Mouse (Mus musculus) liver, embryonic 14.5 days (tissue): Measurements from ENCODE around the gene Rab3il1. TPM values are rescaled to one million over a fixed set of nuclear protein-coding genes. Genes with fewer than 3 reads are reported as not detected.

ENCODE experiments used
- ATAC-seq: fragments of 200-750 bp; cut with Nextera tagmentation; 2 replicates; pipeline ENCODE4 v1.8.0; 2017; ENCODE audit warnings: moderate number of reproducible peaks, mild to moderate bottlenecking, moderate library complexity; ENCODE audit not compliant: insufficient read depth
- DNase-seq, 3 experiments: peaks; one replicate each; pipeline ENCODE4 v3.0.0-alpha.2; 2012 to 2013; ENCODE audit warnings: low read depth in 3 of 3, low spot score in 3 of 3
- H3K27ac ChIP-seq: fragments of 300-500 bp; sonication (generic); 2 replicates; pipeline ENCODE4 v1.5.1; 2014; ENCODE audit warnings: moderate library complexity, mild to moderate bottlenecking, control low read depth, inconsistent platforms
- H3K27me3 ChIP-seq: fragments of 300-500 bp; sonication (generic); 2 replicates; pipeline ENCODE4 v1.6.1; 2014; ENCODE audit warnings: mild to moderate bottlenecking, low read length, moderate library complexity; ENCODE audit not compliant: control insufficient read depth, insufficient read depth
- H3K36me3 ChIP-seq: fragments of 300-500 bp; sonication (generic); replicated peaks from 2 replicates; pipeline ENCODE4 v1.6.1; 2014; ENCODE audit warnings: low read depth; ENCODE audit not compliant: control insufficient read depth, insufficient read depth
- H3K4me1 ChIP-seq, 2 experiments: fragments of 200-500 bp in 1 of 2; fragments of 300-500 bp in 1 of 2; sonication (generic) in 1 of 2; replicated peaks; 2 replicates each; pipeline ENCODE4 v1.6.1; 2012 to 2014; ENCODE audit warnings: antibody characterized with exemption in 1 of 2, inconsistent platforms in 1 of 2, low read length in 1 of 2; ENCODE audit not compliant: control insufficient read depth in 2 of 2, insufficient read depth in 2 of 2
- H3K4me2 ChIP-seq: fragments of 300-500 bp; sonication (generic); 2 replicates; pipeline ENCODE4 v1.6.1; 2014; ENCODE audit warnings: low read depth, mild to moderate bottlenecking, control low read depth, moderate library complexity
- H3K4me3 ChIP-seq, 2 experiments: fragments of 200-500 bp in 1 of 2; fragments of 300-500 bp in 1 of 2; sonication (generic) in 1 of 2; 2 replicates each; pipeline ENCODE4 v1.5.1; 2012 to 2014; ENCODE audit warnings: low read depth in 2 of 2, low read length in 2 of 2, mild to moderate bottlenecking in 2 of 2, control low read depth in 1 of 2, inconsistent platforms in 1 of 2, moderate library complexity in 1 of 2; ENCODE audit not compliant: insufficient read depth in 1 of 2
- H3K9ac ChIP-seq: fragments of 300-500 bp; sonication (generic); replicated peaks from 2 replicates; pipeline ENCODE4 v1.6.1; 2014; ENCODE audit warnings: mild to moderate bottlenecking, control low read depth, moderate library complexity
- H3K9me3 ChIP-seq: fragments of 300-500 bp; sonication (generic); 2 replicates; pipeline ENCODE4 v1.6.1; 2016; ENCODE audit warnings: low read length, mixed read lengths; ENCODE audit not compliant: control insufficient read depth
- CTCF ChIP-seq: IDR thresholded peaks from 2 replicates; pipeline ENCODE4 v1.5.1; 2016; ENCODE audit warnings: antibody characterized with exemption, low read depth, control low read depth
- EP300 ChIP-seq: IDR thresholded peaks from 2 replicates; pipeline ENCODE4 v1.6.1; 2016; ENCODE audit warnings: antibody characterized with exemption, low read depth
- WGBS: fragments of 180-500 bp; shearing (Covaris S2); extraction: QIAGEN DNeasy Blood & Tissue Kit; methylation state at CpG from one replicate; pipeline ENCODE4 v1.1.7; 2014; ENCODE audit not compliant: insufficient replicate concordance; 5-methylcytosine and 5-hydroxymethylcytosine counted together
- polyA plus RNA-seq, 2 experiments: library from polyadenylated mRNA; depleted of rRNA in 1 of 2; stranded (reverse) in 1 of 2; unstranded in 1 of 2; fragments of >200 nt; fragmentation: Nextera tagmentation in 1 of 2; extraction: Ambion mirVana in 1 of 2; gene quantifications; 2 replicates each; pipeline versions ENCODE4 v1.2.1 to v1.2.3; 2012 to 2014

Rab3il1 gene
- polyA plus RNA-seq, 2 experiments: 122 to 240 TPM

DNA sequence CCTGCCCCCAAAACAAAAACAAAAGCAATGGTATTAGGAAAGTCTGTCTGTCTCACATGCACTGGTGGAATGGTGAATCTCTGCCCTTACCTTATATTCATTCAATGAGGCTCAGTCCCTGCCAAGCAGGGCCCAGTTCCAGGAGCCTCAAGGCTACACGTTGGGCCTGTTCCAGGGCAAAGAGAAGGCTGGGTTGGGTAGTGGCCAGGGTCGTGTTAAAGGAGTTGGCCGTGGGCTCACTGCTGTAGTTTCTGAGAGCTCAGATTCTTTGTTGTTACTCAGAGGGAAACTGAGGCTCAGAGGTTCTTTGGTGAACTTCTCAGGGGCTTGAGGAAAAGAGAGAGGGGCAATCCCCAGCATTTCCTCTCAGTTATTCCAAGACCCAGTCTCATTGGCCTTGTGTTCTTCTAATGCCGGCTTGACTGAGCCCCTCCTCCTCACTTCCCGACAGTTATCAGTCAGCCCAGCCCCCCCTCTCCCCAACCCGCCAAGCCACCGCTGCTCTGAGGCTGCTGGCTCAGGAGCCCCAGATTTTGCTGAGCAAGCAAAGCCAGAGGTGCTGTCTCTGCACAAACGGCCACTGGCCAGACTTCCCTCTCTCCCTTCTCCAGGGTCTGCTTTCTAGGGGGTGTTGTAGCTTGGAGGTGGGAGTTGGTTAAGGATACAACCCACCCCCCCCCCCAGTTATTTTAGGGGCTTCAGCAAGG is 23.9 kb downstream of the Rab3il1 start:
- no peak for TF ChIP-seq EP300
- TF ChIP-seq CTCF: no peak
- Histone ChIP-seq H3K36me3 (peaks cover 82% of the 10 kb centered on the region), H3K27ac (no peak overlapping the region), H3K4me3 (no peak overlapping the region), H3K4me1 (peaks cover 13 to 38% of the 10 kb centered on the region in 2 experiments), H3K9me3 (no peaks in the 10 kb centered on the region), H3K27me3 (no peaks in the 10 kb centered on the region), H3K9ac (no peak overlapping the region), H3K4me2 (peak overlapping the region; percentile 0; the same call in 1 of the 2 replicates)
- DNase-seq: no peak
- 16% methylated on average over 8 of the region's 8 CpGs for WGBS
- ATAC-seq: peak; percentile 26; the same call in 1 of the 2 replicates

- Histone ChIP-seq H3K4me2 (no peak overlapping the region), H3K27ac (no peak overlapping the region), H3K27me3 (no peaks in the 10 kb centered on the region), H3K9me3 (no peaks in the 10 kb centered on the region), H3K36me3 (peaks cover 97% of the 10 kb centered on the region), H3K4me1 (peaks cover 0 to 6% of the 10 kb centered on the region in 2 experiments; a peak in 2 of 4 replicates), H3K4me3 (no peak overlapping the region), H3K9ac (no peak overlapping the region)
- TF ChIP-seq CTCF (no peak), EP300 (no peak)
- ATAC-seq: no peak
- 97% methylated on average over 2 of the region's 2 CpGs for WGBS
- no peak for DNase-seq
Observed at GRCm38 (mm10) chr19:10029746-10030145, 28.3 kb downstream of the Rab3il1 start.

GRCm38 (mm10) chr19:10033211-10033973 is 31.9 kb downstream of the Rab3il1 start:
- no peaks in the 10 kb centered on the region for H3K27me3 ChIP-seq
- DNase-seq (no peak), ATAC-seq (peak; percentile 44; the same call in 1 of the 2 replicates)
- no peak overlapping the region for H3K27ac ChIP-seq
- H3K4me2 ChIP-seq: no peak overlapping the region
- 43% methylated on average over 8 of the region's 8 CpGs for WGBS
- no peak overlapping the region for H3K9ac ChIP-seq
- peaks cover 94% of the 10 kb centered on the region for H3K36me3 ChIP-seq
- H3K9me3 ChIP-seq: no peaks in the 10 kb centered on the region
- TF ChIP-seq CTCF: peak; percentile 97
- no peak for TF ChIP-seq EP300
- no peak overlapping the region for H3K4me3 ChIP-seq
- 0 out of 4 replicates have a peak, but pooled peaks cover 0 to 8% of the 10 kb centered on the region in 2 experiments for H3K4me1 ChIP-seq

- Histone ChIP-seq H3K9me3 (no peaks in the 10 kb centered on the region), H3K36me3 (peaks cover 85% of the 10 kb centered on the region), H3K4me3 (no peak overlapping the region), H3K27me3 (no peaks in the 10 kb centered on the region), H3K27ac (no peak overlapping the region), H3K4me2 (no peak overlapping the region), H3K9ac (no peak overlapping the region), H3K4me1 (0 out of 4 replicates have a peak, but pooled peaks cover 0 to 8% of the 10 kb centered on the region in 2 experiments)
- DNase-seq: no peak
- no peak for TF ChIP-seq CTCF
- no peak for TF ChIP-seq EP300
- ATAC-seq: peak; percentile 4; the same call in 1 of the 2 replicates
- 83% methylated on average over 5 of the region's 5 CpGs for WGBS
Observed at GRCm38 (mm10) chr19:10034356-10034755, 32.9 kb downstream of the Rab3il1 start.

DNA sequence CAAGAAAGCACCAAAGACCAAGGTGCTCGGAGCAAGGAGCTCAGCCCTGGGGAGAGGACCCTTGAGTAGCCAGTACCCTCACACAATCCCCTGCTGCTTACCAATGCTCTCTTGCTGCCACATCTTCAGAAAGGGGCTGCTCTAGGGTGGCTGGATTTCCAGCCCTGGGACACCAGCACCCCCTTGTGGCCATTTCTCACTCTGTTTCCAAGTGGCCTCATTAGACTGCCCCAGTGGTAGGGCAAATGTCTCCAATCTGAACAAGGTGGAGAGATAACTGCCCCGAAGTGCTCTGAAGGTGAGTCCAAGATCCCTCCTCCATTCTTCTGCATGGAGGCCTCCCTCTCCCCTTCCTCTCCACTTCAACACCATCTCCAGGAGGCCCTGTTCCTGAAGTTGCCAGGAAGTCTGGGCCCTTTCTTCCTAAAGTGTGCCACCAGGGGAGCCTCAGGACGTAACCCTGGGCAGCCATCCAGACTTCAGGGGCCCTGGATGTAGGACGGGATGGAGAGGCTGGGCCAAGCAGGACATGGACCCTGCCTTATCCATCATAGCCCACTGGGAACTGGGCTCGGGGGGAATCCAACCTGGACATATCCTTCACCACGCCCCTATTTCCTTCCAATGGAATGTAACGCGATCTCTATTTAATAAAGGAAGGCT is 33.4 kb downstream of the Rab3il1 start:
- peaks cover 80% of the 10 kb centered on the region for H3K36me3 ChIP-seq
- no peaks in the 10 kb centered on the region for H3K9me3 ChIP-seq
- WGBS: 68% methylated on average over 8 of the region's 8 CpGs
- H3K4me2 ChIP-seq: no peak overlapping the region
- DNase-seq (peak in 1 of 3 experiments; percentile 57), ATAC-seq (peak; percentile 54)
- H3K9ac ChIP-seq: no peak overlapping the region
- 0 out of 4 replicates have a peak, but pooled peaks cover 0 to 8% of the 10 kb centered on the region in 2 experiments for H3K4me1 ChIP-seq
- no peaks in the 10 kb centered on the region for H3K27me3 ChIP-seq
- no peak overlapping the region for H3K4me3 ChIP-seq
- TF ChIP-seq CTCF (peak; percentile 96), EP300 (no peak)
- no peak overlapping the region for H3K27ac ChIP-seq
